Mouse (Mus musculus) liver, adult 2 months (tissue): ENCODE measurements around the gene Ptprm.

Source experiments
- CTCF ChIP-seq: fragments of 200-500 bp; IDR thresholded peaks from 2 replicates; pipeline ENCODE4 v1.5.1; 2011; ENCODE audit warnings: low read depth, low read length, control low read depth
- POLR2A ChIP-seq: fragments of 200-500 bp; IDR thresholded peaks from 2 replicates; pipeline ENCODE4 v1.6.1; 2011; ENCODE audit warnings: low read length, control low read depth; ENCODE audit not compliant: insufficient read depth; ENCODE audit errors: extremely low read depth

DNA sequence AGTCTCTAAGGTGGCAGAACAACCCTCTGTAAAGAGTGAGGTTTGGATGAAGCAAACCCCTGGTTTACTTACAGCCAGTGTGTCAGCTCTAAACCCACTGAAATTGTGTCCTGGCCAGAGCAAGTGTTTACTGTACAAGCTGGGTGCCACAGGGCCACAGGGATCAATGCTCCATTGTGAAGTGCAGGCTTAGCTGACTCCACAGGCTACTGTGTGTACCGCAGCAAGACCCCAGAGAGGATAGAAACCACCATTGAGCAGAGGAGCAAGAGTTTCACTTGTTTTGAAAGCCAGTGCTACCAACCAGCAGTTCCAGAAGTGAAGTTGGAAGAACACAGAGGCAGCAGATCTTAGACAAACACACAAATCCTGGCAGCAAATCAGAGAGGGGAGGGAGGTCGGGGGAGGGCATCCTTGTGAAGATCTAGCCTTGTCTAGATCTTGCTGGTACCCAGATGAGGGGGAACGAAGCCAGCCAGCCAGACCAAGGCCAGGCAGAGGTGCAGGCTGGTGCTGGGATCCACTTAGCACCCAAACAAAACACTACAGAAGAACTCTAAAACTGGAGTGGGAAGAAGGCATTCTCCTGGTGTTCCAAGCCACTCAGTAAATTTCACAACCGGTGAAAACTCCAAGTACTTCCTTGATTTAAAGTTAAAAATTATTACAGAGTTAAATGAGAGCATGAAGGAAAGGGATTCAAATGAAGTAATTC lies 39.6 kb downstream of the Ptprm start:
- TF ChIP-seq CTCF: no peak
- no peak for TF ChIP-seq POLR2A
